Comparison of ENCODE assay signal across 15 mouse cellular contexts in the genomic region with DNA sequence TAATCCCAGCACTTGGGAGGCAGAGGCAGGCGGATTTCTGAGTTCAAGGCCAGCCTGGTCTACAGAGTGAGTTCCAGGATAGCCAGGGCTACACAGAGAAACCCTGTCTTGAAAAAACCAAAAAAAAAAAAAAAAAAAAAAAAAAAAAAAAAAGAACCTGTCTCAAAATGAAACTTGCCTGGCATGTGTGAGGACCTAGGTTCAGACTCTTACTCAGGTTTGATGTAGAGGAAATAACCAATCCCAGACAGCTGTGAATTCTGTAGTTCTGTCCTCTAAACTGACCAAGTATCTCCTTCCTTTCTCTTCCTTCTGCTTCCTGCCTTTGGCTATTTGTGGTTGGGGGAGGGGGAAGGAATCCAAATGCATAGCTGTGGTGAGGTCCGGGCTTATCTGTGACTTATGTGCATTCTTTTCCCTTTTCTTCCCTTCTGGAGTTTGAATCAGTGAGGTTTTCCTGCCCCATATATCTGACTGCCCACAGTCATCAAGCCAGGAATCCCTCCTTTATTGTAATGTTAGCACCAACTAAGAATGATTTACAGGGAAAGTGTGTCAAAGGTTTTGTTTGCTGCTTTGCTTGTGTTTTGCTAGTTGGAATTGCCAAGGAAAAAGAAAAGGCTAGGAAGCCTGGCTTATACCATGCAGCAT. TPM values are rescaled to one million over a fixed set of nuclear protein-coding genes. Genes with fewer than 3 reads are reported as not detected.
A peak's percentile ranks its signal among the peaks of the same experiment; 100 is the strongest.
DNase-seq lines count a peak whose midpoint lies in the region; ATAC-seq and TF ChIP-seq lines count a peak whose summit lies in the region.
"Had no signal": no experiment of that assay in that cellular context is flagged by ENCODE, and none has a peak within 500 bp of the region (broad histone marks: within the 10 kb centered on the region; RNA-seq: fewer than 3 reads in every experiment).

No protein-coding gene starts in this region.

- H3K4me3 ChIP-seq in heart, embryonic 16.5 days (ENCODE audit: low read length), result no peak overlapping the region
- H3K4me3 ChIP-seq in kidney, postnatal 0 days (replicated peaks; ENCODE audit: low read depth, low read length), result no peak overlapping the region
- H3K4me3 ChIP-seq: forebrain, embryonic 12.5 days had no signal

- no peak for TF ChIP-seq CTCF in kidney, postnatal 0 days (IDR thresholded peaks at IDR 0.05; ENCODE audit: low read depth)

- H3K4me2 ChIP-seq in heart, embryonic 16.5 days (ENCODE audit: low read depth, low read length), result no peak overlapping the region
- 0 out of 2 replicates have a peak overlapping the region, but pooled peaks have one; percentile 15 for H3K4me2 ChIP-seq in kidney, postnatal 0 days (ENCODE audit: low read length)
- H3K4me2 ChIP-seq: forebrain, embryonic 12.5 days had no signal

- intact Hi-C loops in heart, postnatal 14 days (cut with DNase I), result no loop called here

- H3K9ac ChIP-seq in heart, embryonic 16.5 days (ENCODE audit: low read length), result no peak overlapping the region
- H3K9ac ChIP-seq in kidney, postnatal 0 days (ENCODE audit: low read depth, low read length), result no peak overlapping the region
- H3K9ac ChIP-seq: forebrain, embryonic 12.5 days had no signal

- no peaks in the 10 kb centered on the region for H3K27me3 ChIP-seq in heart, embryonic 16.5 days (ENCODE audit: control insufficient read depth, insufficient read depth, low read length)
- no peaks in the 10 kb centered on the region for H3K27me3 ChIP-seq in kidney, postnatal 0 days (ENCODE audit: insufficient read depth, low read length)
- H3K27me3 ChIP-seq: forebrain, embryonic 12.5 days had no signal

- peaks cover 13% of the 10 kb centered on the region for H3K36me3 ChIP-seq in heart, embryonic 16.5 days (ENCODE audit: control insufficient read depth, insufficient read depth)
- H3K36me3 ChIP-seq in kidney, postnatal 0 days (ENCODE audit: insufficient read depth, low read length), result peaks cover 9% of the 10 kb centered on the region; the same call in 1 of the 2 replicates

- 44% methylated on average over 2 of the region's 2 CpGs for WGBS in heart, embryonic 16.5 days
- 52% methylated on average over 2 of the region's 2 CpGs for WGBS in kidney, postnatal 0 days

- H3K27ac ChIP-seq in heart, embryonic 16.5 days (ENCODE audit: low read length), result 0 out of 2 replicates have a peak overlapping the region, but pooled peaks have one; percentile 9
- peak overlapping the region; percentile 32 for H3K27ac ChIP-seq in kidney, postnatal 0 days
- H3K27ac ChIP-seq: forebrain, embryonic 12.5 days had no signal

- H3K4me1 ChIP-seq in heart, embryonic 16.5 days (ENCODE audit: control insufficient read depth, insufficient read depth, low read length), result peaks cover 9% of the 10 kb centered on the region
- 0 out of 2 replicates have a peak, but pooled peaks cover 6% of the 10 kb centered on the region for H3K4me1 ChIP-seq in kidney, postnatal 0 days (replicated peaks; ENCODE audit: insufficient read depth, low read length)
- H3K4me1 ChIP-seq: forebrain, embryonic 12.5 days had no signal

- no peak for ATAC-seq in heart, embryonic 16.5 days (replicated peaks; ENCODE audit: extremely low read depth, insufficient read depth, low FRiP score)
- ATAC-seq in kidney, postnatal 0 days (replicated peaks; ENCODE audit: low FRiP score, low read depth), result no peak
- ATAC-seq: hindbrain, embryonic 16.5 days had no signal

- H3K9me3 ChIP-seq in heart, embryonic 16.5 days (replicated peaks; ENCODE audit: control insufficient read depth, low read length), result no peaks in the 10 kb centered on the region; the same call in 1 of the 2 replicates
- no peaks in the 10 kb centered on the region for H3K9me3 ChIP-seq in kidney, postnatal 0 days (replicated peaks; ENCODE audit: low read length)
- H3K9me3 ChIP-seq: forebrain, embryonic 12.5 days had no signal

- DNase-seq in heart, postnatal 14 days, result no peak
- DNase-seq in A20 (ENCODE audit: low read depth, low spot score), result peak; percentile 20
- peak; percentile 37 for DNase-seq in R1 (ENCODE audit: low read depth, low spot score)
- DNase-seq in kidney, postnatal 0 days (ENCODE audit: low spot score), result peak; percentile 87
- DNase-seq in cerebellum, adult 11-12 months, result no peak
- no peak for DNase-seq in cerebellum, adult 8-10 months
- no peak for DNase-seq in thymus, postnatal 10 days (ENCODE audit: low spot score in 2 of 2)
- DNase-seq: adrenal gland, postnatal 14 days; cerebellum, adult 11 months; gastrocnemius, postnatal 14 days; lung, postnatal 36 days; thymus, adult 2 months had no signal

RNA-seq across cellular contexts. Expression of gene Crk, which starts 8.4 kb away (rescaled TPM):
- polyA plus RNA-seq in heart, embryonic 16.5 days (2015; fragmentation: Nextera tagmentation; extraction: Ambion mirVana), result 99.6 and 101 TPM in 2 replicates
- total RNA-seq in heart, postnatal 14 days (2021), result 10 to 100 TPM; 91.1 to 94.4 TPM
- polyA plus RNA-seq in kidney, postnatal 0 days (2015; fragmentation: Nextera tagmentation; extraction: Ambion mirVana), result 106 and 112 TPM in 2 replicates

RNA-seq across cellular contexts. Expression of gene Myo1c, which starts 37.2 kb away (rescaled TPM):
- polyA plus RNA-seq in heart, embryonic 16.5 days (2015; fragmentation: Nextera tagmentation; extraction: Ambion mirVana), result 72.4 and 83.8 TPM in 2 replicates
- 100 to 1,000 TPM; 136 to 143 TPM for total RNA-seq in heart, postnatal 14 days (2021)
- polyA plus RNA-seq in kidney, postnatal 0 days (2015; fragmentation: Nextera tagmentation; extraction: Ambion mirVana), result 55.3 and 60.8 TPM in 2 replicates

RNA-seq across cellular contexts. Expression of gene Ywhae, which starts 45.2 kb away (rescaled TPM):
- polyA plus RNA-seq in heart, embryonic 16.5 days (2015; fragmentation: Nextera tagmentation; extraction: Ambion mirVana), result 646 and 689 TPM in 2 replicates
- 100 to 1,000 TPM; 534 to 594 TPM for total RNA-seq in heart, postnatal 14 days (2021)
- 707 and 805 TPM in 2 replicates for polyA plus RNA-seq in kidney, postnatal 0 days (2015; fragmentation: Nextera tagmentation; extraction: Ambion mirVana)

RNA-seq across cellular contexts. Expression of gene Inpp5k, which starts 56.7 kb away (rescaled TPM):
- 29.1 and 31.1 TPM in 2 replicates for polyA plus RNA-seq in heart, embryonic 16.5 days (2015; fragmentation: Nextera tagmentation; extraction: Ambion mirVana)
- 10 to 100 TPM; 32.7 to 32.8 TPM for total RNA-seq in heart, postnatal 14 days (2021)
- polyA plus RNA-seq in kidney, postnatal 0 days (2015; fragmentation: Nextera tagmentation; extraction: Ambion mirVana), result 35.9 and 38.6 TPM in 2 replicates

Comparison
In these comparisons a context has a peak if more than half of its experiments do, and no peak if none do; other contexts are left out.
1. DNase-seq: peak in A20 (single experiment), R1 (single experiment) and kidney, postnatal 0 days (single experiment); none in heart, postnatal 14 days (0 of 2), cerebellum, adult 11-12 months (single experiment), cerebellum, adult 8-10 months (single experiment) and thymus, postnatal 10 days (0 of 2).